Mouse (Mus musculus) 416B (cell line): ENCODE measurements around the gene Atp5h.
"Not testable (repeated sequence)": the region's sequence is repeated elsewhere in the genome, so short reads cannot be mapped to it uniquely, and the experiment has no call there.

Experiments
- DNase-seq: peaks from one replicate; pipeline ENCODE4 v3.0.0; 2011; ENCODE audit warnings: low read depth

The Atp5h gene

GRCm38 (mm10) chr11:115419531-115420237, at the start of gene Atp5h, which contains the start of gene Kctd2:
Gene Atp5h (minus strand): TSS chr11:115419962.
Gene Kctd2 (plus strand): TSS chr11:115420128.
- DNase-seq = peak; percentile 96

- DNase-seq = no peak
These were observed 47.5 kb upstream of the Atp5h start for GRCm38 (mm10) chr11:115467217-115467618.

DNA sequence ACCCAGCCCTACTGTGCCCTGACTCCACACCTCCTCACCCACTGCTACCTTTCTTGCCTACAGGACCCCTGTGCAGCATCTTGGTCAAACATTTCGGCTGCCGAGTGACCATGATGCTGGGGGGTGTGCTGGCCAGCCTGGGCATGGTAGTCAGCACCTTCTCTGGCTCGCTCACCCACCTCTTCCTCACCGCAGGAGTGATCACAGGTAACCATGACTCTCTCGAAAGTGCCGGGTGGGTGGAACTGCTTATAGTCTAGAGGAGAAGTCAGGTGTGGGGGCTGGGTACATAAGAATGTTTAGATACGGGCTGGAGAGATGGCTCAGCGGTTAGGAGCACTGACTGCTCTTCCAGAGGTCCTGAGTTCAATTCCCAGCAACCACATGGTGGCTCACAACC, 45.1 kb upstream of the Atp5h start:
- DNase-seq = no peak

DNA sequence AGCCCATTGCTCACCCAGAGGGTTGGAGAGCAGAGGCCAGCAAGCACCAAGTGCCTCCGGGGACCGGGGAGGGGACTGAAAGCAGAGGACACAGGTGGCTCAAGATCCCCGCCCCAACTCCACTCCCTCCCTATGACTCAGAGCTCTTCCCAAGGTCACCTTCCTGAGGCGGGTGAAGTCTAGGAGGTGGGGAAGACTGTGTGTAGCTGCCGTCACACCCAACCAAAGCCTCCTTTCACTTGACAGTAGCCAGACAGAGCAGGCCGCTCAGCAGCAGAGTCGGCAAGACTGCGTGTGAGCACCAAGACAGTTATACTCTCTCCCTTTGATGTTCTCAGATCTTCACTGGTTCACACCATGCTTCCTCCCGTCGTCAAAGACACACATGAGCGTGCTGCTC, 43.6 kb upstream of the Atp5h start:
- no peak for DNase-seq

GRCm38 (mm10) chr11:115462243-115462891, 42.6 kb upstream of the Atp5h start, which contains the start of gene Slc16a5:
Gene Slc16a5 (plus strand): TSS chr11:115462474.
- no peak for DNase-seq

GRCm38 (mm10) chr11:115461846-115462242, 42.1 kb upstream of the Atp5h start:
- no peak for DNase-seq

- DNase-seq = no peak
These were observed 41.2 kb upstream of the Atp5h start for GRCm38 (mm10) chr11:115460976-115461375.

DNA sequence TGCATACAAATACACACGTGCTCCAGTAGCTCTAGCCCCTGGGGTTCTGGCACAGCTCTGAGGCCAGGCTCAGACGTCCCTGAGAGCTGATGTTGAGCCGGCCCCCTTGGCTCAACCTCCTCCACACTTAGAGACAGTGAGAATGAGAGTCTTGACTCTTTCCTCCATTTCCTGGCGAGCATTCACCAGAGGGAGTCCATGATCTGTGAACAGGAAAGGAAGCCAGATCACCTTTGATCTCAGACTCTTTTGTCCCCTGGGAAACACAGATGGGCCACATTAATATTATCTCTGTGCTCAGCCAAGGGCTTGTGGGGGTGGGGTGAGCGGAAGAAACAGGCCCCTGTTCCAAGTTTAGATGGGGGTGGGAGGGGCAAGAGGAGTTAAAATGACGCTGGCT, 37.6 kb upstream of the Atp5h start:
- no peak for DNase-seq

DNA sequence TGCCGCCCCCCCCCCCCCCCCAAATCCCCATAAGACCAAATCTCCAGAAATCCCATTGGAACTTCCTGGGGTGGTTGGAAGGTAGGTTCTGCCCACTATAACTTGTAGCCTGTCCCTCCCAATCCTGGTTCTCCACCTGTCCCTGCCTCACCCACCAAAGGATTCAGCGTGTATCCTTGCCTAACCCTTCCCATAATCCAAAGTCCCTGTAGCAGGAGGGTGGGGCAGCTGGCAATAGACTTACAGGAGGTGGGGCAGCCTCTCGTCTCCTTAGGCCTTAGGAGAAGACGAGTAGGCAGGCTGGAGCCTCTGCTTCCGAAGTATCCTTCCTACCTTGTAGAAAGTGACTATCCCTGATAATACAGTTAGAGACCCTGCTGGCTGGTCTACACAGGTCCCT, 36.4 kb upstream of the Atp5h start:
- no peak for DNase-seq

GRCm38 (mm10) chr11:115455619-115456018, 35.9 kb upstream of the Atp5h start:
- no peak for DNase-seq

GRCm38 (mm10) chr11:115454822-115455221, 35.1 kb upstream of the Atp5h start:
- not testable (repeated sequence) for DNase-seq

- DNase-seq = no peak
These were observed 33.5 kb upstream of the Atp5h start for GRCm38 (mm10) chr11:115453306-115453705.

DNA sequence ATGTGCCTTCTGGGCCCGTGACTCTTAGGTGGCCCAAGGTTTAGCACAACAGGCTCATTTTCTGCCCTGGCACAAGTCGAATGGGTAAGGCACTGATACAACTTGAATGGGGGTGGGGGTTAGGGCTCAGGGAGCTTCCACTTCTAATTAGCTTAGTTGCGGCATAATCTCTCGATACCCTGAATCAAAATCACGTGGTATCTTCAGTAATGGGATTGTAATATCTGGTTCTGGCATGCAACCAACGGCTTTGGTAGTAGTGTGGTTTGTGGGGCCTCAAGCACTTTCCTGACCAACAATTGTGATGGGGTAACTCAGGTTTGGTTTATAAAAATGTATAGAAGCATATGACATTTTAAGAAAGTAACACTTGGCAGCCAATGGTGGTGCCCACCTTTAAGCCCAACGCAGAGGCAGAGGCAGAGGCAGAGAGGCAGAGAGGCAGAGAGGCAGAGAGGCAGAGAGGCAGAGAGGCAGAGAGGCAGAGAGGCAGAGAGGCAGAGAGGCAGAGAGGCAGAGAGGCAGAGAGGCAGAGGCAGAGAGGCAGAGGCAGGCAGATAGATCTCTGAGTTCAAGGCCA, 32.6 kb upstream of the Atp5h start:
- DNase-seq = peak; percentile 65

DNA sequence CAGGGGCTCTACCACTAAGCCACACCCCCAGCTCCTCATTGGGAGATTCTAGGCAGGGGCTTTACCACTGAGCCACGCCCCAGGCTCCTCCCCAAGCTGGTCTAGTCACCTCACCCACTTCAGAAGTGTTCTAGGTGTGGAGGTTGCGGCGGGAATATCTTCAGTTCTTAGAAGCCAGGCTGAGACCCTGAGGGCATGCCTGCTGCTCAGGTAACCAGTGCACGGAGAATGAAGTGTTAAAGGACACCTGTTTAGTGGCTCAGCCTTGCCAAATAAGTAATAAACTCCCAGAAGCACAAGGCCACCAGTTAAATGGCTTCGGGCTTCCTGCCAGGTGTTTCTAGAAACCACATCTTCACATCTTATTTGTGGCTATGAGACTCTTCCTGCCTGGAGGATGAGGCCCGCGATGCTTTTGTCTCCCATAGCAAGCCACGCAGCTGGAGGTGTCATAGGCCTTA, 32.0 kb upstream of the Atp5h start:
- peak; percentile 62 for DNase-seq

DNA sequence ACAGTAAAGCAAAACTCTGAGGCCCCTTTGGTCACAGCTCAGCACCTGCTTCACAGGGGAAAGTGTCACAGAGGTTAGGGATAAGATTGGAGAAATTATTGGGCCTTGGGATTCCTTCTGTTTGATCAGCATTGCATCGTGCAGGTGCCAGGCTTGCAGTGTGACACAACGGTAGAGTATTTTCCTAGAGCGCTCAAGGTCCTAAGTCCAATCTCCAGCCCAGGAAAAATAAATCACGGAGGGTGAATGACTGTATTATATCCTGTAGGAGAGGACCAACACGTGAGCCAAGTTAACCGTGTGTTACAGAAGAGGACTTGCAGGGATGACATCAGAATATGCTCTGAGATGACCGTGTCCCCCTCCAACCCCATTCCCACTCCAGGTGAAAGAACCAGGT, 30.4 kb upstream of the Atp5h start:
- DNase-seq = no peak

GRCm38 (mm10) chr11:115448998-115449397, 29.2 kb upstream of the Atp5h start:
- DNase-seq = no peak

- DNase-seq = no peak
These were observed 28.3 kb upstream of the Atp5h start for GRCm38 (mm10) chr11:115448075-115448474.

DNA sequence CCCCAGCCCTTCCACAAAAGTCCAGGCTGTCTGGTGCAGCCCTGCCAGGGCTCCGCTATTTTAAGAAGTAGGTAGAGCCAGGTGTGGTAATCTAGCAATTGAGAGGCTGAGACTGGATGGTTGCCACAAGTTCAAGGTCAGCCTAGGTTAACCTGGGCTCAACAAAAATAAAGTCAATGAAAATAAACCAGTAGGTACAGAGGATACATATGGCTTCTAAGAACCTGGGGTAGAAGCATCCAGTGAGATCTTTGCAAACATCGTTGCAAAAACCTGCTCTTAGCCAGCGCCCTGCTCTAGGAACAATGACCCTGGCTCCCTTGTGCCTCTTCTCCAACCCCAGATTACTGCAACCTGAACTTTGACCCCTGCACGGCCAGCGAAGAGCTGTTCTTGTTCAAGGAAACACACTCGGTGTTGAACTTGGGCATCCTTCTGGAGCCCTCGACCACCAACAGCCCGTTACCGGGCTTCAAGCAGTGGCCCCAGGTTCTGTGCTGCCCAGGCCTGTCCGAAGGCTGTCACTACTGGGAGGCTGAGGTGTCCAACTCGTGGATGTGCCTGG, 27.6 kb upstream of the Atp5h start:
- DNase-seq = no peak

- DNase-seq = no peak
These were observed 27.1 kb upstream of the Atp5h start for GRCm38 (mm10) chr11:115446906-115447305.

- DNase-seq = no peak
These were observed 21.7 kb upstream of the Atp5h start for GRCm38 (mm10) chr11:115441417-115441816.

DNA sequence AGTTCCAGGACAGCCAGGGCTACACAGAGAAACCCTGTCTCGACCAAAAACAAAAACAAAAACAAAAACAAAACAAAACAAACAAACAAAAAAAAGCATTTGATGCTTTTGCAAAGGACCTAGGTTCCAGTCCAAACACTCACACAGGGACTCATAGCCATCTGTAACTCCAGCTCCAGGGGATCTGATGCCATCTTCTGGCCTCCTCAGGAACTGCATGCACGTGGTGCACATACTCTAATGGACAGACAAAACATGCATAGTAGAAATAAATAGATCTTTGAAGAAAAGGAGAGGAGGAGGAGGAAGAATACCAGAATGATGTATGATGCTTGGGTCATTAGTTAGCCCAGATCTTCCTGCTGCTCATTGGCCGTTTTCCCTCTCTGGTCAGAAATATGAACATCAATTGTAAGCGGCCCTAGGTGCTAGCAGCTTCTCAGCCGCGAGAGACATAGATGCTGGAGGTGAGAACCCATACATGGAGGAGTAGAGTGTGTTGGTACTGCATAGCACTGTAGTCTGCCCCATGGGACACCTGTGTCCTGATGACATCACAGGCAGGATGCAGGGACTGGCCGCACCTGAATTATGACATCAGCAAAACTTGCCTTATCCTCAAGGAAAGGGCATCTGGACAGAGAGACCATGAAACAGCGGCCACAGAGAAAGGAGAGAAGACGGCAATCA, 20.3 kb upstream of the Atp5h start, which contains the start of gene Trim80:
Trim80 (plus strand) TSS at position 640 of the 690 bp plus-strand sequence.
- no peak for DNase-seq

- DNase-seq = peak; percentile 75
These were observed 19.6 kb upstream of the Atp5h start for GRCm38 (mm10) chr11:115439326-115439725.
